Mouse (Mus musculus) cerebellum, adult 2 months (tissue): ENCODE results near the gene Adh4. TPM values are rescaled to one million over a fixed set of nuclear protein-coding genes. Genes with fewer than 3 reads are reported as not detected.

Source experiments
- DNase-seq, 2 experiments: peaks; one replicate each; pipeline ENCODE4 v3.0.0; 2021
- H3K27ac ChIP-seq: fragments of 200-500 bp; 2 replicates; pipeline ENCODE4 v1.5.1; 2012; ENCODE audit warnings: low read length, control low read depth, inconsistent platforms; ENCODE audit not compliant: insufficient read depth
- H3K27me3 ChIP-seq: fragments of 200-500 bp; 2 replicates; pipeline ENCODE4 v1.6.1; 2012; ENCODE audit warnings: inconsistent platforms, mild to moderate bottlenecking, low read length, moderate library complexity; ENCODE audit not compliant: control insufficient read depth, insufficient read depth
- H3K4me1 ChIP-seq: fragments of 200-500 bp; 2 replicates; pipeline ENCODE4 v1.6.1; 2011; ENCODE audit warnings: low read length; ENCODE audit not compliant: control insufficient read depth, insufficient read depth
- H3K4me3 ChIP-seq: fragments of 200-500 bp; replicated peaks from 2 replicates; pipeline ENCODE3; 2011; ENCODE audit warnings: mild to moderate bottlenecking, low read depth, low read length, control low read depth; ENCODE audit not compliant: insufficient read depth
- CTCF ChIP-seq: fragments of 200-500 bp; IDR thresholded peaks from 2 replicates; pipeline ENCODE4 v1.5.1; 2011; ENCODE audit warnings: low read depth, mild to moderate bottlenecking, control low read depth, low read length, moderate library complexity, borderline replicate concordance; ENCODE audit not compliant: insufficient read depth
- POLR2A ChIP-seq: fragments of 200-500 bp; IDR thresholded peaks from 2 replicates; pipeline ENCODE4 v1.6.1; 2011; ENCODE audit warnings: low read length, control low read depth, borderline replicate concordance; ENCODE audit not compliant: insufficient read depth
- WGBS: fragments of 180-500 bp; shearing (Covaris S2); methylation state at CpG from one replicate; pipeline ENCODE4 v1.1.7; 2018; 5-methylcytosine and 5-hydroxymethylcytosine counted together
- polyA plus RNA-seq: library from polyadenylated mRNA; depleted of rRNA; stranded (reverse); fragments of >200 nt; gene quantifications from 2 replicates; pipeline ENCODE4 v1.2.3, GENCODE M21; 2012

The Adh4 gene
- polyA plus RNA-seq, 1 experiment: not detected

- Histone ChIP-seq H3K27me3 (no peaks in the 10 kb centered on the region), H3K4me3 (no peak overlapping the region), H3K27ac (no peak overlapping the region), H3K4me1 (0 out of 2 replicates have a peak, but pooled peaks cover 3% of the 10 kb centered on the region)
- TF ChIP-seq CTCF (no peak), POLR2A (no peak)
- no peak for DNase-seq
- WGBS: 73% methylated on average over 12 of the region's 12 CpGs
Observed at GRCm38 (mm10) chr3:138448077-138448860, 33.0 kb downstream of the Adh4 start.

DNA sequence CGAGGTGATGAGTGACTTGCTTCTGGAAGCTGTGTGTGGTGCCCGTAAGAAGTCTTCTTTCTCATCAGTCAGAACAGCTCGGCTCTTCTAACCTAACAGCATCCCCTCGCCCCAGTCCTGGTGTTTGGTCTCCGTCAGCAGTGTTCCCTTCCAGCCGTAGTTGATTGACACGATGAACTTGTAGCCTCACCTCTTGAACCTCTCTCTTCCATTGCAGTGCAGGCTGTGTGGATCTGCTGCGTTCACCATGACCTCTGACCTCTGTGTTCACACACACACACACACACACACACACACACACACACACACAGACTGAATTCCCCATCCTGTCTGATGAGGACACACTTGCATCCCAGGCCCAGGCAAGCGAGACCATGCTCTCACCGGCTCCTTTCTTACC, 36.9 kb downstream of the Adh4 start:
- Histone ChIP-seq H3K27me3 (no peaks in the 10 kb centered on the region), H3K4me1 (no peaks in the 10 kb centered on the region), H3K4me3 (no peak overlapping the region), H3K27ac (no peak overlapping the region)
- DNase-seq: no peak
- TF ChIP-seq POLR2A (no peak), CTCF (no peak)
- WGBS: 93% methylated on average over 10 of the region's 10 CpGs

DNA sequence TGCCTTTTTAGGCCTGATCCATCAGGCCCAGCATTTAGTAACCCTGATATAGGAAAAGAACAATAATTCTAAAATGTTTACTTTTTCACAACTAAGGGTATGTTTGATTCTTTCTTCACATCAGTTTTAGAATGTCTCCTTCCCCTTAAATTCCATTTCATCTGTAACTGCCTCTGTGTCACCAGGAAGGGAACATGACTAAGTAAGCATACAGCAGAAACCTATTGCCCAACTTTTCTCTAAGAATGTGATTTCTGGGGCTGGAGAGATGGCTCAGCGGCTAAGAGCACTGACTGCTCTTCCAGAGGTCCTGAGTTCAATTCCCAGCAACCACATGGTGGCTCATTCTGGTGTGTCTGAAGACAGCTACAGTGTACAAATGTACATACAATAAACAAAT, 39.0 kb downstream of the Adh4 start:
- H3K27me3 ChIP-seq: no peaks in the 10 kb centered on the region
- 95% methylated on average over 1 of the region's 1 CpGs for WGBS
- no peak overlapping the region for H3K4me3 ChIP-seq
- DNase-seq: no peak
- TF ChIP-seq POLR2A (no peak), CTCF (no peak)
- no peak overlapping the region for H3K27ac ChIP-seq
- H3K4me1 ChIP-seq: no peaks in the 10 kb centered on the region

DNA sequence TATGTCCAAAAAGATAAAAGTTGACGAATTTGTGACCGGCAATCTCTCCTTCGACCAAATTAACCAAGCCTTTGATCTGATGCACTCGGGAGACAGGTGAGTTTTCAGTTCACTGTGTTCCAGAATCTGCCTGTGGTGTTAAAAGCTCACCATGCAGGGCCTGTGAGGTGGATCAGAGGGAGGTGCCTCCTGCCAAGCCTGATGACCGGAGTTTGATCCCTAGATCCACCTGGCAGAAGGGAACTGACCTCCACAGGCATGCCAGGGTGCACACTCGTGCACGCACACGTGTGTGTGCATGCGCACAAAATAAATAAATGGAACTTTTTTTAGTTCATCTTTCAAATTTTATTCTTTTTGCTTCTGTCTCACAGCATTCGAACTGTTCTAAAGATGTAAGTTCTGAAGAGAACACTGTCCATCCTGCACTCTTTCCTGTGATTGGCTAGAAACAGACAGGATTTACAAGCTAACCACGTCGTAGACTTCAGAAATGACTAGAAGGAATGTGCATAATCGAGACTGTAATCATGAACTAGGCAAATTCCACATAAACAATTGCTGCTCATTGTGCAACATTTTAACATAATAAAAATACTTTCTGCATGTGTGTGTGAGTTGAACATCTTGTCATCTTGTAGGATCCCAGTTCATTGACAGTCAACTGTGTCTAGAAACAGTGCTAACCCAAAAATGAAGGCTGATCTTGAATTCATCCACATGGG, 39.6 kb downstream of the Adh4 start:
- Histone ChIP-seq H3K27ac (no peak overlapping the region), H3K27me3 (no peaks in the 10 kb centered on the region), H3K4me3 (no peak overlapping the region), H3K4me1 (peaks cover 5% of the 10 kb centered on the region)
- 87% methylated on average over 13 of the region's 13 CpGs for WGBS
- TF ChIP-seq POLR2A: no peak
- TF ChIP-seq CTCF: no peak
- DNase-seq: no peak

- 49% methylated on average over 3 of the region's 3 CpGs for WGBS
- no peak for DNase-seq
- H3K4me1 ChIP-seq: peaks cover 7% of the 10 kb centered on the region
- no peak overlapping the region for H3K27ac ChIP-seq
- H3K27me3 ChIP-seq: no peaks in the 10 kb centered on the region
- TF ChIP-seq POLR2A (no peak), CTCF (no peak)
- H3K4me3 ChIP-seq: no peak overlapping the region
Observed at GRCm38 (mm10) chr3:138458441-138458840, 43.2 kb downstream of the Adh4 start.

DNA sequence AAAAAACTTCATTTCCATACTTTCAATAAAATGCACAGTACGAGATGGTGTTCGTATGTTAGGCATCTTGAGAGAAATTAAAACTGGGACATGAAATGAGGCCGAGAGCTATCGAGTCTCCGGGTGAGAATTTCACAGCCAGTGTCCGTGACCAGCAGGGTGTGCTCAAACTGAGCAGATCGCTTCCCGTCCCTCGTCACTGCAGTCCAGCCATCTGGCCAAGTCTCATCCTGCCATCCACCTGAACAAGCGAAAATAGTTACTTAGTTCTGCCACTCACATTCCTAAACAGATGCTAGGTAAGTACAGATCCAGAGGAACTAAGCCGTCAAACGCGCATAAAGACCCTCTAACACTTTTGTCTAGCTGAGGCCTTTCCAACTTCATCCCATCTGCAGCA, 45.0 kb downstream of the Adh4 start:
- peak; percentile 77 to 82 for DNase-seq
- 13% methylated on average over 13 of the region's 13 CpGs for WGBS

DNA sequence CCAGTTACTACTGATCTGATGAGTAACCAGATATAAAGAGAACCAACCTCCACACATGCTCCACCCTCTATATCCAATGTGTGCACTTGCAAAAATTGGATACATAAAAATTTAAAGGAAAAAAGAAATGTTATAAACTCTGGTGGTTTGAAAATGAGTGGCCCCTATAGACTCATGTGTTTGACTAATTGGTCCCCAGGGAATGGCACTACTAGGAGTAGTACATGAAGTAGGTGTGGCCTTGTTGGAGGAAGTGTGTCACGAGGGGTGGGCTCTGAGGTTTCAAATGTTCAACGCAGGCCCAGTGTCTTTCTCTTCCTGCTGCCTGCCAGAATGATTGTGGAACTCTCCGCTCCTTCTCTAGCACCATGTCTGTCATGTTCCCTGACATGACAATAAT, 46.6 kb downstream of the Adh4 start:
- Histone ChIP-seq H3K27me3 (no peaks in the 10 kb centered on the region), H3K27ac (no peak overlapping the region), H3K4me1 (peaks cover 7% of the 10 kb centered on the region), H3K4me3 (no peak overlapping the region)
- TF ChIP-seq POLR2A: no peak
- TF ChIP-seq CTCF: no peak
- WGBS: 94% methylated on average over 3 of the region's 3 CpGs
- no peak for DNase-seq

More for the DNA sequence above, 45.0 kb downstream of the Adh4 start:
- Histone ChIP-seq H3K27me3 (no peaks in the 10 kb centered on the region), H3K4me3 (no peak overlapping the region), H3K27ac (no peak overlapping the region), H3K4me1 (peaks cover 7% of the 10 kb centered on the region)
- TF ChIP-seq POLR2A (no peak), CTCF (peak; percentile 87)

DNA sequence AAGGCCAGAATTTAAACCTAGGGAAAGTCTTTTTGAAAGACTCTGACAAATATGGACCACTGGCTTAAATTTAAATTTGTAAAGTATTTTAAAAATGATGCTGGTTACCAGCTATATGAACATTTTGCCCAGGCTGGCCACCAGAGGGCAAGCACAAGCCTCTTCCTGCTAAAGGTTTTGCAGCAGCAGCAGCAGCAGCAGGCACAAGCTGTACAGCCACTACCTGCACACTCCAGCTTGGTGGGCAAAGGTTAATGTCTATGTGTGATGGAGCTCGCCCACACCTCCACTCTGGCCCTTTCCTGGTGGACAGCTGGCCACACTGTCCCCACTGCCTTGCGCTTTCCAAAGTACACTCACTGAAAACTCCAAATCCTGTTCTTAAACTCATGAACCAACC, 47.9 kb downstream of the Adh4 start:
- DNase-seq: no peak
- H3K27me3 ChIP-seq: no peaks in the 10 kb centered on the region
- H3K4me1 ChIP-seq: peaks cover 7% of the 10 kb centered on the region
- peak; percentile 36 for TF ChIP-seq CTCF
- TF ChIP-seq POLR2A: no peak
- H3K4me3 ChIP-seq: no peak overlapping the region
- no peak overlapping the region for H3K27ac ChIP-seq
- 66% methylated on average over 2 of the region's 2 CpGs for WGBS

DNA sequence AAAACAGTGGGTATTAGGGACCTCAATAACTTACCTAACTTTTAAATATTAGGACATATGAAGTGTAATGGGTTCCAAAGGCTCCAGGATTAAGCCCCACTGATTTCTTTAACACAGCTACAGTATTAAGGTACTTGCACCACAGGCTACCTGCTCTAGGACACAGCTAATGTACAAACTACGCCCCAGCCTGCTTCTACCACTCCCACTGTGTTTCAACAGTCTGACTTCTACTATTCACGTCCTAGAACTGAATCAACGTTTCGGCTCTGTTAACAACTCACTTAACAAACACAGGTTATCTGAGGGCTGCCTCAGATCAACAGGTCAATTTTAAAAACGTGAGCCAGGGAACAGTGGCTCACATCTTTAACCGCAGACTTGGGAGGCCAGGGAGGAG, 48.5 kb downstream of the Adh4 start:
- no peak overlapping the region for H3K27ac ChIP-seq
- no peak for DNase-seq
- no peaks in the 10 kb centered on the region for H3K27me3 ChIP-seq
- TF ChIP-seq POLR2A (no peak), CTCF (no peak)
- H3K4me3 ChIP-seq: no peak overlapping the region
- H3K4me1 ChIP-seq: peaks cover 7% of the 10 kb centered on the region
- 89% methylated on average over 6 of the region's 6 CpGs for WGBS
